Mouse (Mus musculus) lung, embryonic 14.5 days (tissue): ENCODE data around the gene Tgif2. TPM values are rescaled to one million over a fixed set of nuclear protein-coding genes. Genes with fewer than 3 reads are reported as not detected.
"Not testable (repeated sequence)": the region's sequence is repeated elsewhere in the genome, so short reads cannot be mapped to it uniquely, and the experiment has no call there.

Experiments used
- ATAC-seq: fragments of 200-750 bp; cut with Nextera tagmentation; 2 replicates; pipeline ENCODE4 v1.8.0; 2017; ENCODE audit warnings: mild to moderate bottlenecking, moderate TSS enrichment, moderate library complexity; ENCODE audit not compliant: insufficient read depth
- DNase-seq: peaks from one replicate; pipeline ENCODE4 v3.0.0-alpha.2; 2015
- H3K27ac ChIP-seq: fragments of 300-500 bp; sonication (generic); 2 replicates; pipeline ENCODE4 v1.5.1; 2014; ENCODE audit warnings: low read depth, mild to moderate bottlenecking, moderate library complexity
- H3K27me3 ChIP-seq: fragments of 300-500 bp; sonication (generic); 2 replicates; pipeline ENCODE4 v1.6.1; 2014; ENCODE audit warnings: low read length, control low read depth; ENCODE audit not compliant: insufficient read depth
- H3K36me3 ChIP-seq: fragments of 300-500 bp; sonication (generic); 2 replicates; pipeline ENCODE4 v1.6.1; 2014; ENCODE audit warnings: control low read depth; ENCODE audit not compliant: insufficient read depth
- H3K4me1 ChIP-seq: fragments of 300-500 bp; sonication (generic); 2 replicates; pipeline ENCODE4 v1.6.1; 2014; ENCODE audit warnings: antibody characterized with exemption, control low read depth; ENCODE audit not compliant: insufficient read depth
- H3K4me2 ChIP-seq: fragments of 300-500 bp; sonication (generic); 2 replicates; pipeline ENCODE4 v1.6.1; 2014; ENCODE audit warnings: mild to moderate bottlenecking
- H3K4me3 ChIP-seq: fragments of 300-500 bp; sonication (generic); 2 replicates; pipeline ENCODE4 v1.5.1; 2014; ENCODE audit warnings: low read depth, low read length
- H3K9ac ChIP-seq: fragments of 300-500 bp; sonication (generic); 2 replicates; pipeline ENCODE4 v1.6.1; 2014
- H3K9me3 ChIP-seq: fragments of 300-500 bp; sonication (generic); 2 replicates; pipeline ENCODE4 v1.6.1; 2016; ENCODE audit warnings: low read depth, low read length, control low read depth
- CTCF ChIP-seq: IDR thresholded peaks from 2 replicates; pipeline ENCODE4 v1.5.1; 2016; ENCODE audit warnings: antibody characterized with exemption, low read depth
- WGBS: fragments of 180-500 bp; shearing (Covaris S2); extraction: QIAGEN DNeasy Blood & Tissue Kit; methylation state at CpG from one replicate; pipeline ENCODE4 v1.1.7; 2014; 5-methylcytosine and 5-hydroxymethylcytosine counted together
- polyA plus RNA-seq: library from polyadenylated mRNA; unstranded; fragments of >200 nt; fragmentation: Nextera tagmentation; extraction: Ambion mirVana; gene quantifications from 2 replicates; pipeline ENCODE4 v1.2.1, GENCODE M21; 2014

Gene Tgif2
- polyA plus RNA-seq, 1 experiment from 2014 or later, result 75.1 TPM

- no peak overlapping the region for H3K4me2 ChIP-seq
- no peak overlapping the region for H3K9ac ChIP-seq
- peaks cover 7% of the 10 kb centered on the region for H3K4me1 ChIP-seq
- ATAC-seq (no peak), DNase-seq (no peak)
- H3K36me3 ChIP-seq, result peaks cover 61% of the 10 kb centered on the region
- H3K4me3 ChIP-seq, result no peak overlapping the region
- no peak overlapping the region for H3K27ac ChIP-seq
- no peaks in the 10 kb centered on the region for H3K9me3 ChIP-seq
- no peaks in the 10 kb centered on the region for H3K27me3 ChIP-seq
- WGBS, result 83% methylated on average over 8 of the region's 8 CpGs
- no peak for TF ChIP-seq CTCF
Observed at GRCm38 (mm10) chr2:156874047-156874759, 34.4 kb downstream of the Tgif2 start.

DNA sequence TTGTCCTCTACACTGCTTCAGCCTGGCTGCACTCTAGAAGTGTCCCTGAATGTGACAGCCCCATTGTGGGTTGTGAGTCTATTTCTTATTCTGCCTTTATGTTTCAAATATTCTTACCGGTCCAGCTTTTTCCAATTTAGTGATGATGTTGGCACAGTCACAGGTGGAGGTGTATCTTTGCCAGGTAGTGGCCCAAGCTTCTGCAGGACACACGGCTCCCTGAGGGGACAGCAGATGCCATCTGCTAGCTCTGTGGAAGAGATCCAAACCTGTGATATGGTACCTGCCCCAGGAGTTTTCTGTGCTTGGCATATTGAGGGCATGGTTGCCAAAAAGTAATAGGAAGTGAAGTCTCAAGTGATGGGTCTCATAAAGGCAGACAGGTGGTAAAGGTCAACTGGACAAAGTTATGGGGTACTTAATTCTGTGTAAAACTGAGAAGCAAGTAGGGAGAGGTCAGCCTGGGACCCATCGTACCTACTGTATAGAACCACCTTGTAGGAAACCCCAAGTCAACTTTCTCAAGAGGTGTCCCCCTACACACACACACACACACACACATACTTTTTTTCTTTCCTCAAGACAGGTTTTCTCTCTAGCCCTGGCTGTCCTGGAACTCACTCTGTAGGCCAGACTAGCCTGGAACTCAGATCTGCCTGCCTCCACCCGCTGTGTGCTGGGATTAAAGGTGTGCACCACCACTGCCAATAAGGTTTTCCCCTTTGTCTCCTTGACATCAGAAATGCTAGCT, 35.1 kb downstream of the Tgif2 start:
- no peak for DNase-seq
- WGBS, result 90% methylated on average over 4 of the region's 4 CpGs
- no peak overlapping the region for H3K27ac ChIP-seq
- H3K4me3 ChIP-seq, result no peak overlapping the region
- peaks cover 55% of the 10 kb centered on the region for H3K36me3 ChIP-seq
- no peak for TF ChIP-seq CTCF
- ATAC-seq, result no peak
- H3K9ac ChIP-seq, result no peak overlapping the region
- H3K9me3 ChIP-seq, result no peaks in the 10 kb centered on the region
- no peaks in the 10 kb centered on the region for H3K27me3 ChIP-seq
- no peak overlapping the region for H3K4me2 ChIP-seq
- H3K4me1 ChIP-seq, result peaks cover 6% of the 10 kb centered on the region

- H3K9ac ChIP-seq, result no peak overlapping the region
- 34% methylated on average over 9 of the region's 9 CpGs for WGBS
- no peak overlapping the region for H3K27ac ChIP-seq
- no peak overlapping the region for H3K4me3 ChIP-seq
- H3K4me1 ChIP-seq, result peaks cover 4% of the 10 kb centered on the region; the same call in 1 of the 2 replicates
- TF ChIP-seq CTCF, result no peak
- H3K27me3 ChIP-seq, result no peaks in the 10 kb centered on the region
- ATAC-seq (peak; percentile 17; the same call in 1 of the 2 replicates), DNase-seq (peak; percentile 38)
- no peaks in the 10 kb centered on the region for H3K9me3 ChIP-seq
- peaks cover 29% of the 10 kb centered on the region for H3K36me3 ChIP-seq
- H3K4me2 ChIP-seq, result no peak overlapping the region
Observed at GRCm38 (mm10) chr2:156877726-156878125, 37.9 kb downstream of the Tgif2 start.

DNA sequence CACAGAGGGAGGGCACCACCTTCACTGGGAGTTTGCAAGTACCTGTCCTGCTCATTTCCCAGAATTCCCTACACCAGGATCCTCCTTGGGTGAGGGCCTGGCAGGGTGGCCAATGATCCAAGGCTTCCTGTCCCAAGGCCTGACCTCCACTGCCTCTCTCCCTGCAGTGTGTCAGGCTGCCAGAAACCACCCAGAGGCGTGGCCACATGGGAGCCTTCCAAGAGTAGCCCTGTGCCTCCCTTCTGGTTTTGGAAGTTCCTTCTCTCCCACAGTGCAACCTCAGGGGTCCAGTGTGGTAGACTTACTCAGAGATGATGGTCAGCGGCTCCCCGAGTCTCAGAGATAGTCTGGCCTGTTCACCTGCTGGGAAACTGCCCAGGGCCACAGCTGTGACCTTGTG, 39.7 kb downstream of the Tgif2 start:
- Histone ChIP-seq H3K36me3 (peaks cover 11% of the 10 kb centered on the region), H3K4me2 (no peak overlapping the region), H3K27me3 (no peaks in the 10 kb centered on the region), H3K4me1 (peaks cover 4% of the 10 kb centered on the region; the same call in 1 of the 2 replicates), H3K4me3 (no peak overlapping the region), H3K27ac (no peak overlapping the region), H3K9me3 (no peaks in the 10 kb centered on the region), H3K9ac (no peak overlapping the region)
- 81% methylated on average over 3 of the region's 3 CpGs for WGBS
- ATAC-seq (no peak), DNase-seq (no peak)
- no peak for TF ChIP-seq CTCF

DNA sequence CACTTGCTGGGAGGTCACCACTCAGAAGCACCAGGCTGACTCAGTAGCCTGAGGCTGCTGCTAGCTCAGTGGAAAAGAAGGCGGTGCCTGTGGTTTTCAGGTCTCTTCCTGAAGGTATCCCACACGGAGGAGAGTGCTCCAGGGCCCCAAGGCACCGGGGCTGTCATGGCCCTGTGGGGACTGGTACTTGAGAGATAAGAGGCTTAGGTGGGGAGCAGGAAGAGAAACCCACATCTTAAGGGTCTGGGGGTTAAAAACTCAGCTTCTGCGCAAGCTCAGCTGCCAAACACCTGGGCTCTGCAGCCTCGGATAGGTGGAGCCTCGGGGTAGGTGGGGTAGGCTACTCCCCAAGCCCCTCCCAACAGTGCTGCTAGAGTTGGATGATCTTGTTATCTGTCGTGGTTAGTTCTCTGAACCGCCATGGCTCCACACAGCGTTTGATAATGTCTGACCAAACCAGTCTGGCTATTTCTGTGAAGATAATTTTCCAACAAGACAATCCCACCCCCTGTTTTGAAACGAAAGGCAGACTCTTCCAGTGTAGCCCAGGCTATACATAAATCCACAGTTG, 42.7 kb downstream of the Tgif2 start:
- no peak overlapping the region for H3K9ac ChIP-seq
- no peak for DNase-seq
- ATAC-seq, result no peak
- no peak overlapping the region for H3K4me2 ChIP-seq
- WGBS, result 20% methylated on average over 10 of the region's 10 CpGs
- no peak overlapping the region for H3K4me3 ChIP-seq
- H3K4me1 ChIP-seq, result peaks cover 4% of the 10 kb centered on the region; the same call in 1 of the 2 replicates
- no peaks in the 10 kb centered on the region for H3K36me3 ChIP-seq
- no peak overlapping the region for H3K27ac ChIP-seq
- no peaks in the 10 kb centered on the region for H3K9me3 ChIP-seq
- H3K27me3 ChIP-seq, result no peaks in the 10 kb centered on the region
- TF ChIP-seq CTCF, result no peak

DNA sequence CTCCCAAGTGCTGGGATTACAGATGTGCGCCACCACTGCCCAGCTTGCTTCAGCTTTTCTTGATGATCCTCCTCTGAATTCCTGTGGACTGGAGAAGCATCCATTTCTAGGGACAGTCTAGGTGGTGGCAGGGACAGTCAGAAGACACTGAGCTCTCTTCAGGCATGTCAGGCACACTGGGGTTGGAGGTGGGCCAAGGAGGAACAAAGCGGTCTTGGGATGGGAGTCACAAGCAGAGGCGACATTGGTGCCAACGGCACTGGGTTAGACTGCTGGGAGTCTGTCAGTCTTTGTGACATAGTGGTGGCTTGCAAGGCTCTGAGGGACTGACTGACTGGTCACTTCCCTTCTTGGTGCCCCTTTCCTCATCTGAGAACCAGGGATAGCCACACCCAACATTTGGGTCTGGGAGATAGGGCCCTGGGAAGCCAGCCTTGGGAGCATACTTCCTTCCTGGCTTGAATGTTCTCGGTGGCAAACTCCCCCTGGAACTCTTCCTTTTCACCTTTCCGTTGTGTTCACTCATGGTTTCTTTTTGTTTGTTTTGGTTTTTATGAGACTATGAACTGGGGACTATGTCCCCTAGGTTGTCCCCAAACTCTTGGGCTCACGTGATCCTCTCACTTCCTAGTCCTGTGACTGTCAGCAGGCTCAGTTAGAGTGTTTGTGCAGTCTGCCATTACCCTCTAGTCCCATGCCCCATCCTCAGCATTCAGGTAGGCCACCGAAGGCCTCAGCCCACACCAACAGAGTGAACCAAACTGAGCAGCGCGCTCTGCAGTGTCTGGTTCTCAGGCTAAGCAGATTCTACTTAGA, 44.8 kb downstream of the Tgif2 start:
- H3K36me3 ChIP-seq, result no peaks in the 10 kb centered on the region
- no peak overlapping the region for H3K27ac ChIP-seq
- TF ChIP-seq CTCF, result no peak
- H3K4me1 ChIP-seq, result no peaks in the 10 kb centered on the region
- ATAC-seq (no peak), DNase-seq (no peak)
- no peak overlapping the region for H3K9ac ChIP-seq
- no peaks in the 10 kb centered on the region for H3K9me3 ChIP-seq
- no peak overlapping the region for H3K4me3 ChIP-seq
- no peaks in the 10 kb centered on the region for H3K27me3 ChIP-seq
- H3K4me2 ChIP-seq, result no peak overlapping the region
- WGBS, result 77% methylated on average over 10 of the region's 10 CpGs

GRCm38 (mm10) chr2:156885666-156886065, 45.9 kb downstream of the Tgif2 start:
- DNase-seq, H3K4me1 ChIP-seq, H3K4me2 ChIP-seq, H3K27ac ChIP-seq, H3K9ac ChIP-seq, H3K9me3 ChIP-seq, H3K4me3 ChIP-seq, ATAC-seq, H3K36me3 ChIP-seq, H3K27me3 ChIP-seq: not testable (repeated sequence)
- WGBS, result 56% methylated on average over 2 of the region's 2 CpGs
